Mouse (Mus musculus) A20 (cell line): ENCODE data around the gene Tomm20l.
"Not testable (repeated sequence)": the region's sequence is repeated elsewhere in the genome, so short reads cannot be mapped to it uniquely, and the experiment has no call there.

Experiments
- DNase-seq: peaks from one replicate; pipeline ENCODE4 v3.0.0-alpha.2; 2011; ENCODE audit warnings: low read depth, low spot score

Tomm20l gene

DNA sequence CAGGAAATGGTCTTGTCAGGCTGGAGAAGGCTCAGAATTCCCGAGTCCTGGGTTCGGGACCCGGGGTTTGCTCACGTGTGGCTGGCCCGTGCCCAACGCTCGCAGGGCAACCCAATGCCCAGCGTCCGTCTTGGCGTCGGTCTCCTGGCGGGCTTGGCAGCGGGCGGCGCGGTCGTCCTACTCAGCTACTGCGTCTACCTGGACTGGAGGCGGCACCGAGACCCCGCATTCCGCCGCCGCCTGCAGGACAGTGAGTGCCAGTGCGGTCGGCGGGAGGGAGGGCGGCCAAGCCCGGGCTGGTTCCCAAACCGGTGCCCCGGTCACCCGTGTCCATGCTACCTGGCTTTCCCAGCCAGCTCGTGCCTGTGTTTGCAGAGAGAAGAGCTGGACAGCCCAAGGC lies at the start of gene Tomm20l:
Gene Tomm20l, plus strand, starts transcription at position 98 of the 400 bp plus-strand sequence.
- no peak for DNase-seq

DNA sequence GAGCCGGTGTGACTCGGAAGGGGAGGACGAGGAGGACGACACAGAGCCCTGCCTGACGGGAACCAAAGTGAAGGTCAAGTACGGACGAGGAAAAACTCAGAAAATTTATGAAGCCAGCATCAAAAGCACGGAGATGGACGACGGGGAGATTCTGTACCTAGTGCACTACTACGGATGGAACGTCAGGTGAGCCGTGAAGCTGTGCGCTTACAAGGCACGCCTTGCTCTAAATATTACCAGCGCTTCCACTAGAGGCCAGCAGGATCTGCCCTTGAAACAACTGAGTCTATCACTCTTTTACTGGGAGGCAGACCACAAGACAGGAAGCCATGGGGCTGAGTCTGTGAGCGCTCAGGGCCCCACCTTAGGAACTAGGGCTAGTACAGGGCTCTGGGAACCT lies 41.4 kb upstream of the Tomm20l start:
- DNase-seq = no peak

DNA sequence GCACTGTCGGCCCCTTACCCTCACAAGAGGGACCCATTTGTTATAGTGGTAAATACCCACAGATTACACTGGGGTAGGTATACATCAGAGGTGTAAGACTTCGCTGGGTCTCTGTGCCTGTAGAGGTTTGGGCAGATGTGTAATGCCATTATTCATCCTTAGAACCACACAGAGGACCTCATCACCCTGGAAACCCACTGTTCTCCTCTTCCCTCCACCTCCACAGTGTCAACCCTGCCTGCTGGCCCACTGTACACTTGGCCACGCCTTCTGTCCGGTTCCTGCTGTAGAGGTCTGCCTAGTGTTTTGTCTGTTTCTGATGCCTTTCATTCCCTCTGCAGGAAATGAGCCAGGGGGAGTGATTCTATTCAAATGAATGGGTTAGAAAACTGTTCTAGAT lies 39.2 kb upstream of the Tomm20l start:
- no peak for DNase-seq

DNA sequence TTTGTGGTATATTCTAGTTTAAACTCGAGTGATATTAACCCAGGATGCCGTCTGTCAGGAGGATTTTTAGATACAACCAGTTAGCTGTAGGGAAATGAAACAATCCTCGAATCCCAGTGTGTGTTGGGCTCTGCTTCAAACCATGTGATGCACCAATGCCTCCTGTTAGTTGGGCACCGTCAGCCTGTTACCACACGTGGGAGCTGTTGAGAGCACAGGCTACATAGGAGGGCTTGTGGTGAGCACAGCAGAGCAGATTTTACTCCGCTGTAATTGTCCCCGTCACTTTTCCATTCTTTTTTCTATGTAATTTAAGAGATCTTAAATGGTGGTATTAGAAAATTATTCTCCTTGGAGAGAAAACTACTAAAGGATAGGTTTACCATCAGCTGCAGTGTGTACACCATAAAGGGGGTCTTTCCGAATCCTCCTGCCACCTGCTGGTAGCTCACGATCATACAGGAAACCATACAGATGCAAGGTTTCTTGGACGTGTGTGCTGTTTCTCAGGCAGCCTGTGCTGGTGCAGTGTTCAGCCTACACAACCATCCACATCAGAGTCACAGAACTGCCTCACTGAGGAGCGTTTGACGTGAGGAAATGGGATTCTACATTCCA lies 38.0 kb upstream of the Tomm20l start:
- DNase-seq = peak; percentile 59

DNA sequence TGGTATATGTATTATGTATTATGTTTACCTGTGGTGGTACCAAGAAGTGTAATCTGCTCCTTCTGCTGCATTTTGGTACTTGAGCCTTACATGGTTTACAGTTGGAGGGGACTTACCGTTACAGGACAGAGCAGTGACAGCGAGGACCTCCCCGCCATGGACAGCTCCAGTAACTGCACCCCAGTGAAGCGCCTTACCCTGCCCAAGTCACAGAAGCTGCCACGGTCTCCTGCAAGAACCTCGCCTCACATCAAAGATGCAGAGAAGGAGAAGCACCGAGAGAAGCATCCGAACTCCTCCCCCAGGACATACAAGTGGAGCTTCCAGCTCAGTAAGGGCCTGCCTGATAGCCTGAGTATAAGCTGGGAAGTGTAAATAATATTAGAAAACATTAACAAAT lies 24.9 kb upstream of the Tomm20l start:
- DNase-seq = no peak

DNA sequence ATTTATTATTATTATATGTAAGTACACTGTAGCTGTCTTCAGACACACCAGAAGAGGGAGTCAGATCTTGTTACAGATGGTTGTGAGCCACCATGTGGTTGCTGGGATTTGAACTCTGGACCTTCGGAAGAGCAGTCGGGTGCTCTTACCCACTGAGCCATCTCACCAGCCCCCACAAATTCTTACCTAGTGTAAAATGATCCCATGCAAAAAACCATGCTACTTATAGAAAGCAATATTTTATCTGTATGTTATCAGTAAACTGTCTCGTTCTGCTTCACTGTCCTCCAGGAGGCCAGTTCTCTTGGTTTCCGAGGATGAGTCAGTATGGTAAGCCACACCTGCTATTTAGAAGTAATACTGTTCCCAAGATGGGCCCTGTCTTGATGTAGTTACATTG lies 7.0 kb upstream of the Tomm20l start:
- DNase-seq = not testable (repeated sequence)

DNA sequence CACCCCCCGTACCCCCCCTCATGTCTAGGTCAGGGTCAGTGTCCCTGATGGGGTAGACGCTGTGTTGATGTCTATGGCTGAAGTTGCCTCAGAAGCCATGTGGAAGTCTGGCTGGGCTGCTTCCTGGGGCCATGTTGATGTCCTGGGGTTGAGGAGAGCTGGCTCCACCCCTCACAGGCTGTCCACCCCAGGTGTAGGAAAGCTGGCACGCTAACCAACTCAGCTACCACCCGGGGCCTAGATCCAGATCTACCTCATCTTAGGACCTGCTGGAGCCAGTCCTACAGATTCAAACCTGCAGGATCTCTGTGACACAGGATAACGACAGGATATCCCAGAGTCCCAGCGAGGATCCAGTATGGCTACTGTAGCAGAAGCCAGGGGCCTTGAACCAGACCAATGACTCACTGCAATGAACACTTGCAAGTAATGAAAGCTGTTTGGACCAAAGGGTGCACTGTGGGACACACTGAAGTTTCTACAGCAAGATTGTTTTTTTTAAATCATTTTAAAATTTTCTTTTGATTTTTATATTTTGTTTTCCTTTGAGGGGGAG lies 3.9 kb upstream of the Tomm20l start:
- no peak for DNase-seq

DNA sequence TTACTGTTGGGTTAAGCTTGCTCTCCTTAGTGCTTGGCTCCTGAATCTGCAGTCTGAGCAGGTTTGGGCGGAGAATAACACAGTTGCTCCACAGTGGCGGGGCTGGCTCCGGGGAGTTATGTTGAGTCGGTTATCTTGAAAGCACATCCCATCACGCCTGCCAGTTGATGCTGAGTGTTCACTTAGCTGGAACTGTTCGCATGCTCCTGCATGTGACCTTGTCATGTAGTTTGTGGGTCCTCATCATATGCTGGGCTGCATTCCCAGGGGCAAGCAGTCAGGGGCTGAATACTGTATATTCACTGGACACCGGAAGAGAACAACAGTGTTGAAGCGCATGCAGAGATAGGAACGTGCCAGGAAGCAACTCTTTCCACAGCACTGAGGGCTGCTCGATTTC lies 1.8 kb downstream of the Tomm20l start:
- DNase-seq = no peak

DNA sequence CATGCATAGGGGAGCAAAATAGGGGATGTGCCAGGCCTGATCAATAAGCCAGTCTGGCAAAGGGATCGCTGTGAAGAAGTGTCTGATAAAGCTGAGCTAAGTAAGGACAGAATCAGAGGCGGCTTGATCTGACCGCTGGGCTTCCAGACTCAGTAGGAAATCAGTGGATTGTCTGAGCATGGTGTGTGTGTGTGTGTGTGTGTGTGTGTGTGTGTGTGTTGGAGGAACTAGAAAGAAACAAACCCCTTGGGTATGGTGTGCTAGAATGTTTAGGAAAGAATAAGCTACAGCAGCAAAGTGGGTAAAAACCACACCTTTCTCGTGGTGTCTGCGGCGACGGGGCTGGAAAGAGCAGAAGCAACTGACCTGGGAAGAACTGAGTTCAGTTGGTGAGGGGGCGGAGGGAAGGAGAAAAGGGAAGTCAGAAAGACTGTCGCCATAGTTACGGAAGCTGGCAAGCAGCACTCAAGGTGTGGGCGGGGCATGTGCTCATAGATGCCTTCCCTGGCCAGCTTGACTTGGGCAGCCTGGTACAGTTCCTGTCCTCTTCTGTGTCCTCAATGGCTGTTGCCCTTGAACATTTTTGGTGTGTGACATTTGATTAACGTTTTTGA lies 2.6 kb downstream of the Tomm20l start:
- DNase-seq = peak; percentile 89

DNA sequence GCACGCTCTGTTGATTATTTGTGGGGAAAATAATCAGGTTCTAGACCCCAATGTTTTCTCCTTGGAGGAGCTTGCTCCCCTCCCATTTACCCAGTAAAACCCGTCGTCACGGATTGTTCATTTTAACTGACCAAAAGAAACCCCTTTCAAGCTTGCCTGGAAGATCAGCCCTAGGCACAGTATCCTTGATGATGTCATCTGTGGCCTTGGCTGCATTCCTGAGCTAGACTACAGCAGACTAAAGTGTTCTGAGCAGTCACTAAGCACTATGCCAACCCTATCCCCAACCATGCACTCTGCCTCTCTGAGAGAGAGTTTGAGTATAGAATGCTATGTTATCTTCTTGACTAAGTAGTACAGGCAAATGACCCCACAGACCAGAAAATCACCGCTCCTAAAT lies 5.2 kb downstream of the Tomm20l start:
- no peak for DNase-seq

DNA sequence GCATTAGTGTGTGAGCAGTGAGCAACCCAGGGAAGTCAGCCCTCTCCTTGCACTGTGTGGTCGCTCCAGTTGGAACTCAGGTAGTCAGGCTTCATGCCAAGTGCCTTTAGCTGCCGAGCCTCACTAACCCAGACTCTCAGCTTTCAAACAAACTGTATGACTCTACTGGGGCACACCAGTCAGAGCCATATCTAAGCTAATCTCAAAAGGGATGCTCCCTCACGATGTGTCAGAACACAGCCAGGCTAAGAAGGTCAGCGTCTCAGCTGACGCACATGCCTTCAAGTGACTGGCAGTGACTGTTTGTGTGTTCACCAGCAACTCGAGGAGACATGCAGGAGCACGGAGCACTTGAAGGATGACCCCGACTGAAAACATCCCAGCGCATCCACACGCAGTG lies 11.5 kb downstream of the Tomm20l start:
- no peak for DNase-seq

DNA sequence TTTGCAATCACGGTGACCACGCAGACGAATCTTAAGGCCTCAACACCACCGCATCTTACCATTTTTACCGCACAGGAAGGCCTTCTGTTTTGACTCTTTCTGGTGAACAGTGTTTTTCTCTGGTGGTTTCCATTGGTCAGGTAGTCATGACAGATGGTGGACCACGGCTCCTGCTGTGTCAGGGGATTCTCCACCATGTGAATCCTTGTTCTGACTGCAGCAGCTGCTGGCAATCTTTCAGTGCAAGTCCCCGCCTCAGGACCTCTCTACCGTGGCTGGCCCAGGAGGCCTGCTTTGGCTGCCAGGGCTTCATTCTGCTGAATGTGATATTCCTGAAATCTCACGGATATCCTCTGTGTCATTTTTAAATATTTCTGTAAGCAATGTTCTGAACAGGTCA lies 12.1 kb downstream of the Tomm20l start:
- no peak for DNase-seq

DNA sequence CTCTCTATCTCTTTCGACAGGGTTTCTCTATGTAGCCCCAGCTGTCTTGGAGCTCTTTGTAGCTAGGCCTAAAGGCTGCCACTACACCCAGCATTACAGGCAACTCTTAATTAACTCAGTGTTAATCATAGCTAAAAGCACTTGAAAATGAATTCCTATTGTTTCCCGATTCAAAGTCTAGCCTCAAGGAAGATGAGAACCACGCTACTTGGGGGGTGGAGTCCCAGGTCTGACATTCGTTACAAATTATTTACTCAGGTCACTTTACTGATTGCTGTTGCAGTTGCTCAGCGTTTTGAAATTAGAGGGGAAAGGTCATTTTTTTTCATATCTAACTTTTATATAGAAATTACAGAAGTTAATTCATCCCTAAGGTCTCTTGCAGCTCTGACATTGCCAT lies 24.4 kb downstream of the Tomm20l start:
- DNase-seq = peak; percentile 25

DNA sequence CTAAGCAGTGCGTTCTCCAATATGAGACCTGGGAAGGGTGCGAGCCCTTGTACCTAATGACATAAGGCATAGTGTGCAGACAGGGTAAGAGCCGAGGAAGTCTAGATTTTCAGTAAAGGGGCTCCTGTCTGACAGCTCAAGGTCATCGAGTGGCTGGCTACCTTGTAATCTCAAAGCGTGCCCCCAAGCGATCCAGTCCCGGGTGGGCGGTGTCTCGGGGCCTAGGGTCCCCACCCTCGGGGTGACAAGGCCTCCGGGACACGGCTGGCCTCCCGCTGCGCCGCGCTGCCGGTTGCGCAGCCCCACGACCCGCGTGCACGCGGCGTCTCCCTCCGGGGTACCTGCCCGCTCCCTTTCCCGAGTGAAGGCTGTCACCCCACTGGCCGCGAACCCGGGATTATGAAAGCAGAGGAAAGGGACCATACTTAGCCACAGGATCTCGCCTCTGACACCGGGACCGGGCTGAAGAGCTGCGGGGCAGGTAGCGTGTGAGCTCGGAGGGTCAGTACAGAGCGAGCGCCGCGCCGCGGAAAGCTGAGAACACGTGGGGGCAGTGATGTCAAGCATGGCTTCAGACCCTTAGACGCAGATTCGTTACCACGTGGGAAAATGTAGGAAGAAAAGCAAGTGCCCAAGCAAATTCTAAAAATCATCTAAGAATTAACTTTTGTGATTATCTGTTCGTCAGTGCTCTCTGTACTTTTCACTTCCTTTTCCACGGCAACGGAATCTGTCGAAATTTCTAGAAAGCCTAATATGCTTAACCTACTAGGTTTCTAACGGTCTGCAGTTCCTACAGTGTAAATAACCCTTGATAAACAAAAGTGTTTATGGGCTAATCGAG lies 25.1 kb downstream of the Tomm20l start, which contains the start of the genes Timm9 and 2700049A03Rik:
Gene Timm9, minus strand, starts transcription at position 555 of the 844 bp plus-strand sequence.
Gene 2700049A03Rik, plus strand, starts transcription at position 719 of the 844 bp plus-strand sequence.
- peak; percentile 95 for DNase-seq

DNA sequence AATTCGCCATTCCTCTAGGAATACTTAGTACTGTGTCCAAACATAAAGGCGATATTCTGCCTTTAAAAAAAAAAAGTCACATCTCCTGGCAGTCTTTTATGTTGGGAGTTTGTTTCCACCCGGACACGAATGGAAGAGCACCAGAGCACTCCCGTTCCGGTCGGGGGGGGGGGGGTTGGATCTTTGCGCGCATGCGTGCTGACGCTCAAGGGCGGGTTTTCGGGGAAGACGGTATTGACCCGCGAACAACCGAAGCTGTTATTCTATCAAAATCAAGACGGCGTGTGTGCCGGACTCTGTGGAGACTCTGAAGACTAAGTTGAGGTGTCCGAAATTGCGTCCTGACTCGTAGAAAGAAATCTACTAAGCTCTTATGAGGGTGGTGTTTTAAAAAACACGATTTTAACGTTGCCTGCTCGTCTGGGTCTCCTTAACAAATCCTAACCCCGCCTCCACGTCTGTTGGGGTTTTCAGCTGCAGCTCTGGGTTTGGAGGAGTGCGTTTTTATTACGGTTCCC lies 25.8 kb downstream of the Tomm20l start:
- DNase-seq = peak; percentile 96

DNA sequence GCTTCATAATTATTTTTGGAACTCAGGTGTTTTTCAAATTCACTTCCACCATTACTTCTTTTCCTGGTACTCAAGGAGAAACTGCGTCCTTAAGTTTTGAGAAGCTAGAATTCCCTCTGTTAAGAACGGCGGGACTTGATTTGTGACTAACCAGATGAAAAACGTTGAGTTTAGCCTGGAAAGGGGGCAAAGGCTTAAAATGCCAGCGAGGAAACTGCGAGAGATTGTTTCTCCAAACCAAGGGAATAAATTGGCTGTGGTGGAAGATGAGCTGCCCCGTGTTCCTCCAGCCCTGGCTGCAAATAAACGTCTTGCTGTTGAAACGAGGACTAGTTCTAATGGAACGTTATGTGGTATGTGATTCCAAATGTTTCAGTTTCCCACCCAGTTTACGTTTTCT lies 26.5 kb downstream of the Tomm20l start:
- DNase-seq = peak; percentile 50

DNA sequence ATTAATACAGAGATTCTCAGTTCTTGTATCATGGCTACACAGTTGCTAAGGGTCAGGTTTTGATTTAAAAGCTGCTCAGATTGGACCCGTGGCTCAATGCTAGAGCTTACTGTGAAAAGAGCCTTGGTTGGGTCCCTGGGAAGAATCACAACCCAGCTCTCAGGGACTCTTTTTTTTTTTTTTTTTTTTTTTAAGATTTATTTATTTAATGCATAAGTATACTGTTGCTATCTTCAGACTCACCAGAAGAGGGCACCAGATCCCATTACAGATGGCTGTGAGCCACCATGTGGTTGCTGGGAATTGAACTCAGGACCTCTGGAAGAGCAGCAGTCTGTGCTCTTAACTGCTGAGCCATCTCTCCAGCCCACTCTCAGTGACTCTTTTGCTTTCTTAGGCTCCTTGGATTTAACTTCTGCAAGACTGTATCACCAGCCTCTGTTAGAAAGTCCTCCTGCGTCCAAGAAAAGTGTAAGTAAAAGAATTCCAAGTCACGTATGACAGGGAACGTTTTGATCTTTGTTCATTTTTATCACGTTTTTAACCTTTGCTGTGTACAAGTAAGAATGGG lies 28.1 kb downstream of the Tomm20l start:
- DNase-seq = peak; percentile 43

DNA sequence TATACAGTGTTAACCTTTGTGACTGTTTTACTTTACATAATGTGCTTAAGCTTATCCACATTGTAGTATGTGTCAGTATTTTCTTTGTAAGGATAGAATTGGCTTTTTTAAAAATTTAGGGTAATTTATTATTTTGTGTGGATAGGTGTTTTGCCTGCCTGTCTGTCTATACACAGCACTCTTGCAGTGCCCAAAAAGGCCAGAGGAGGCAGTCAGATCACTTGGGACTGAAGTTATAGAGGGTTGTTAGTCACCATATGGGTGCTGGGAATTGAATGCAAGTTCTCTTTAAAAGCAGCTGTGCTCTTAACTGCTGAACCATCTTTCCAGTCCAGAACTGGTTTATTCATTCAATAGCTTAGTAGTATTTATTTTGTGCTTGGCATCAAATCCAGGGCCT lies 30.0 kb downstream of the Tomm20l start:
- peak; percentile 17 for DNase-seq

DNA sequence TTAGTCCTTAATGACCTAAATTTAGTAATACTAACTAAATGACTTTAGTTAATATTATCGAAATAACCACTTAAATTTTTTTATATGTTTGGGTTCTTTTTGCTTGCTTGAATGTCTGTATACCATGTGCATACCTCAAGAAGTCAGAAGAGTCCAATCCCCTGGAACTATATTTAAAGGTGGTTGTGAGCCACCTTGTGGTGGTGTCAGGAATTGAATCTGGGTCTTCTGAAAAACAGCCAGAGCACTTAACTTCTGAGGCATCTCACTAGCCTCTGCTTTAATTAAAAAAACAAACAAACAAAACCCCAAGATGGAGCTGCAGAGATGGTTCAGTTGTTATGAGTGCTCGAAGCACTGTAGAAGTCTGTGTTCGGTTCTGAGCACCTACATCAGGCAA lies 36.4 kb downstream of the Tomm20l start:
- DNase-seq = peak; percentile 61

DNA sequence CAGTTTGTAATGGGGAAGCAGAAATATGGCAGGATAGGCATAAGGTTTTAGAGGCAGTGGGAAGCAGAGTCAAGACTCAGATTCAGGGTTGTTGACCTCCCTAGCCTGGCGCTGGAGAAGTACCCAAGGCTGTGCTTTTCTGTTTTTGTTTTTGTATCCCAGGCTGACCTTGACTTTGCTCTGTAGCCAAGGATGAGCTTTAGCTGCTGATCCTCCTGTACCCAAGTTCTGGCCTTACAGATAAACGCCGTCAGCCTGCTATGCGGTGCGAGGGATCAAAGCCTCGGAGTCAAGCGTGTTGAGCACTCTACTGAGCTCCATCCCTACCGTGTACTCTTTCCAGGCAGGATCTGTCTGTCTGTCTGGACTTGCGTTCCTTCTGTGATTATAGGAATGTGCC lies 37.6 kb downstream of the Tomm20l start:
- DNase-seq = no peak

DNA sequence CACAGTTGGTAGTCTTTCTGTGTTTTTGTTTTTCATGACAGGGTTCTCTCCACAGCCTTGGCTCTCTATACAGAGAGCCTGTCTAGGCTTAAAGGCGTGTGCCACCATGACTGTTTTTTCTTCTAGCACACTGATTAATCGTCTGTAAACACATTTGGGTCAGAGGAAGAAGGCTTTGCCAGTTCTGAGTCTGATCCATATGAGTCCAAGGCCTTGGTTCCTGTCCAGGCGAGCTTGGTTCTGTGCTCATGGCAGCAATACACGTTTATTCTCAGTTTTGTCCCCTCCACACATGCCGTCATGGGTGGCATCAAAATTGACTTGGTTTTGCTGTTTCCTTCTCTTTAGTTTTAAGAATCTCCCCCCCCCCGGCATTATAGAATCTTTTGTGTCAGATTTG lies 38.2 kb downstream of the Tomm20l start:
- DNase-seq = no peak

DNA sequence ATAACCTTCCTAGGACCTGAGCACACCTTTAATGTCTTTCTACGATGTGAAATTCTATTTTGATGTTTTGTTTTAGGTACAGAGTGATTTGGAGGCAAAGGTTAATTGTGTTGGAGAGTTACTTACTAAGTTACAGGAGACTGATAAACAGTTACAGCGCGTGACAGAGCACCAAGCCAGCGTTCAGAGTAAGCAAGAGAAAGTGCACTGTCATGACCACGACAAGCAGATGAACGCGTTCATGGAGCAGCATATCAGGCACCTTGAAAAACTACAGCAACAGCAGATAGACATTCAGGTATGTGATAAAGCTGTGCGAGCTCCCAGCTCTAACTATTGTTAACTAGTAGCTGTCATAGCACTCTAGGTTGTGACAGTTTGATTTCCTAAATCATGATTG lies 38.9 kb downstream of the Tomm20l start:
- DNase-seq = no peak
